Mouse (Mus musculus) erythroblast, embryonic 14.5 days (primary cell): ENCODE results near the gene Cbx4.

ENCODE experiments used
- GATA1 ChIP-seq: IDR thresholded peaks from 2 replicates; pipeline ENCODE4 v1.6.1; 2012; ENCODE audit warnings: low read length, inconsistent platforms, mixed read lengths
- TAL1 ChIP-seq: IDR thresholded peaks from 3 replicates; pipeline ENCODE4 v1.6.1; 2012; ENCODE audit warnings: low read length, inconsistent platforms, mixed read lengths

DNA sequence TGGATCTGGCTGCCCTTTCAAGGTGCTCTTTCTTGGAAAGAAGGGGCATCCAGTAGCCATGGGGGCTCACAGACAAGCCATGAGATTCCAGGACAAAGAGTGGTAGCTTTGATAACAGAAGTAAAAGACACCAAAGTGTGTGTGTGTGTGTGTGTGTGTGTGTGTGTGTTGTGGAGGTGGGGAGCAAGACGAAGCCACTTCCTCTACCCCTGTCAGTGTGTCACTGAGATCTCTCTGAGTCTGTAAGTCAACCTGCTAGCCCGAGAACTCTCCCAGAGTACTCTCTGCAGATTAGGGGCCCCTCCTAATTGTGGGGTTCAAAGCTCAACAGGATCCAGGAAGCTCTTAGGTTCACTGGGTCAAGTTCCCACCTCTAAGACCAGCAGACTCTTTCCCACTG is 35.7 kb downstream of the Cbx4 start:
- TF ChIP-seq TAL1 (no peak), GATA1 (no peak)
